Mouse (Mus musculus) 416B (cell line): ENCODE measurements around the gene Uvssa.

Experiments used
- DNase-seq: peaks from one replicate; pipeline ENCODE4 v3.0.0; 2011; ENCODE audit warnings: low read depth

Uvssa gene

GRCm38 (mm10) chr5:33372331-33373038 is 5.9 kb upstream of the Uvssa start:
- no peak for DNase-seq

- DNase-seq, result no peak
Observed at GRCm38 (mm10) chr5:33377176-33377575, 1.2 kb upstream of the Uvssa start.

DNA sequence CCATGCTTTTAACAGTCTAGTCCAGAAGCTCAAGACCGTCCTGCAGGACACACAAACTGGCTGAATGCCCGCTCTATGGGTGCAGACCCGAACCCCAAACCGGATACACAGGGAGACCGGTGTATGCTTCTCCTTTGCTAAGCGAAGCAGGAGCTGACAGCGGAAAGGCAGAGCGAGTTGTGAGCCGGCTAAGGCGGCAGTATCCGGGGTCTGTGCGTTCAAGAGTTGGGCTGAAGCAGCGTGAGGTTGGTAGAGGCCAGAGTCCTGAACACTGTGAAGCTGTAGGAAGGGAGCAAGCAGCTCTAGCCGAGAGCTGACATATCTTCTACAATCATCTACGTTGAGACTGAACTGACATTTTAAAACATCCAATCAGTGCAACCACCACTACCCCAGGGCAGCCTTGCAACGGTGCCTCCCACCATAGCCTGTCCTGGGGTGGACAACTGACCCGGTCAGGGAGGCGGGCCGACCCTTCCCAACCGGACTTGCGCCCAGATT is 498 bp upstream of the Uvssa start:
- no peak for DNase-seq

DNA sequence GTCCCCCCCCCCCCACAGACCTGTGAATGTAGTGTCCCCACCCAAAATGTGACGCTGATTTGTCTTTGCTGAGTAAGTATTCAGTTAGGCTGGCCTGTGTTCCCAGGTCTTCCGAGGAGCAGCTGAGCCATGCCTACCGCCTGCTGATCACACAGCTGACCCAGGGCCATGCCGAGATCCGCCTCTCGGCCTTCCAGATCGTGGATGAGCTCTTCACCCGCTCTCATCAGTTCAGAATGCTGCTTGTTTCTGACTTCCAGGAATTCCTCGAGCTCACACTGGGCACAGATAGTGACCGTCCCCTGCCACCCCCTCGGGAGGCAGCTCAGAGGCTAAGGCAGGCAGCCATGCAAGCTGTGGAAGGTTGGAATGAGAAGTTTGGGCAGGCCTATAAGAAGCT is 9.2 kb downstream of the Uvssa start:
- DNase-seq, result no peak

GRCm38 (mm10) chr5:33393803-33394202 is 15.5 kb downstream of the Uvssa start:
- peak; percentile 82 for DNase-seq

GRCm38 (mm10) chr5:33395693-33396092 is 17.3 kb downstream of the Uvssa start:
- no peak for DNase-seq

- DNase-seq, result no peak
Observed at GRCm38 (mm10) chr5:33396828-33397227, 18.5 kb downstream of the Uvssa start.

DNA sequence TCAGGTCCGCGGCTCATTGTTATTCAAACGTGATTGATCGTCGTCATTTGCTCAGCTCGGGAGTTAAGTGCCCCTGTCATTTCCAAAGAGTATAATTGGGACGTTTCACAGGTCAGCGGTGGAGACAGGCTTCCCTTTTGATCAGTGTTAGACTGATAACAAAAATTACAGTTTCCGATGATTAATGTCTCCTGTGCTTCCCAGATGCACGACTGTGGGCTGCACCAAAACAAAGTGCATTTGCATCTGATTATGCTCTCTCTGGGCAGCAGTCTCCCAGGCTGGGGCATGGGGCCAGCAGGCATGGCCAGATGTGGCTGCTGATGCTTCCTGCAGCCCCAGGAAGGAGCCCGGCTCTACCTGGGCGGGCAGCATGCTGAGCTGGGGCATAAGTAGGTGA is 22.5 kb downstream of the Uvssa start:
- no peak for DNase-seq

- DNase-seq, result peak; percentile 61
Observed at GRCm38 (mm10) chr5:33420313-33420712, 42.0 kb downstream of the Uvssa start.

DNA sequence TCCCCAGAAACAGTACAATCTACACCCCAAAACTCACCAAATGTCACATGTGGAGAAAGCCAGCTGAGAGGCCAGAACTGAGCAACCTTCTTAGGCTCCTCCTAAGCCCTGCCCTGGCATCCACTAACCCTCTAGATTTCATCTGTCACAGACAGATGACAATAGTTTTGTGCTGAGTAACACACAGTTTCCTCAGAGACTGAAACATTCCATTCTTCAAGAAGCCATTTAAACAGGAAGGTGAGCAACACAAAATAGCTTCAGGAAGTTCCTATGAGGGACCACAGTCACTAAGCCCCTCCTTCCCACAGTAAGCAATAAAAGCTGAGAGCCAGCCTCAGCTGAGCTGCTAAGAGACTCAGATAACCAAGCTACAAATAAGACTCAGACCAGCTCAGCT is 49.1 kb downstream of the Uvssa start:
- DNase-seq, result peak; percentile 59

- DNase-seq, result no peak
Observed at GRCm38 (mm10) chr5:33430106-33430505, 51.8 kb downstream of the Uvssa start.

DNA sequence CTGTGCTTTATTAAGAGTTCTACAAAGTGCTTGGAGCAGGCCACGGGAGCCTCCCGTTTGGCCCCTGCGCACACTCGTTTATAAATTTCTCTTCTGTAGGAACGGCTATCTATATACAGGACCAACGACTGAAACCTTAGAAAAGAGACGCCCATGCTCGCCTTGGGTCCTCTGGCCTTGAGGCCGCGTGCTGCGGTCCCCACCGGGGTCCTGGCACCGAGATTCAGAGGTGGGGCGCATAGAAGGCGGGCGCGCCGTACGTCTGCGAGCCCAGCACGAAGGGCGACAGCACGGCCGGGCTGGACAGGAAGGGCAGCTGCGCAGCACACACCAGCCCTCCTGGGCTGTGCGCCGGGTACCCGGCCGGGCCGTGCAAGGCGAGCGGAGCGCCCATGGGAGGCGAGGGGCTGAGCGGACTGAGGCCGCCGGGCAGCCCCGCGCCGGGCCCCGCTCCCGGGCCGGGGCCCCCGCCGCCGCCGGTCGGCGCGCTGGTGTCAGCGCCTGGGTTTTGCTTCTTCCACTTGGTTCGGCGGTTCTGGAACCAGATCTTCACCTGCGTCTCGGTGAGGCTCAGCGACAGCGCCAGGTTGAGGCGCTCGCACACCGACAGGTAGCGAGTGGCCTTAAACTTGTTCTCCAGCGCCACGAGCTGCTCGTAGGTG is 52.3 kb downstream of the Uvssa start:
- DNase-seq, result no peak

DNA sequence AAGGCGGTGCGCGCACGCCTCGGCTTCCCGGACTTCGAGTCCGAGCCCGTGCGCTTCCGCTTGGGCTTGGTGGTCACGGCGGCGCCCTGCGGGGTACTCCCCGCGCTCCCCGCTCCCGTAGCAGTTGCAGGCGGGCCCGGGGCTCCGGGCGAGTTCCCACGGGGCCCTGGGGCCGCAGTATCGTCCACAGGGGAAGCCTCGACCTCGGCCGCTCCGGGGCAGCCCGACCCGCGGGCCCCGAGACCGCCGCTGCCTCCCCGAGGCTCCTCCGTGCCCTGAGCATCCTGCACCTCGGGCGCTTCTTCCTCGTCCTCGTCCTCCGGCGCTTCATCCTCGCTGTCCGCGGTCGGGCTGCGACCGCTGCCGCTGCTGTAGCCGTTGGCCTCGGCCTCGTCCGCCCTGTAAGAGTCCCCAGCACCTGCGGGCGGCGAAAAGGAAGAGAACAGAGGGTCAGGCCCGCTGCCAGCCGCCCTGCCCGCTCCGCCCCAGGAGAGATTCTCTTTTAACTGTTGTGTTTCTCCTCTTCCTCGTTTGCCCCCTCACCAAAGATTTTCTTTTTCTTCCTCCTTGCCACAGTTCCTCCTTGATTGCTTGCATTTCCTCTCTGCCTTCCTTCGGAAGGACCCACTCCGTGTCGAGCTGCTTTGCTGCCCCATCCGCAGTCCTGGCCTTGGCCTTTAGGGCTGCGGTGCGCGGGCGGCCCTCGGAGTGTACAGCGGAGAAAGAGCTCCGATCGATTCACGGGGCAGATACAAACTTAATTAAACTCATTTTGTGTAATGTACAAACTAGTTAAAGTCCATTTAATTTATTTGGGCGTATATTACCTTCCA is 53.0 kb downstream of the Uvssa start:
- DNase-seq, result no peak

DNA sequence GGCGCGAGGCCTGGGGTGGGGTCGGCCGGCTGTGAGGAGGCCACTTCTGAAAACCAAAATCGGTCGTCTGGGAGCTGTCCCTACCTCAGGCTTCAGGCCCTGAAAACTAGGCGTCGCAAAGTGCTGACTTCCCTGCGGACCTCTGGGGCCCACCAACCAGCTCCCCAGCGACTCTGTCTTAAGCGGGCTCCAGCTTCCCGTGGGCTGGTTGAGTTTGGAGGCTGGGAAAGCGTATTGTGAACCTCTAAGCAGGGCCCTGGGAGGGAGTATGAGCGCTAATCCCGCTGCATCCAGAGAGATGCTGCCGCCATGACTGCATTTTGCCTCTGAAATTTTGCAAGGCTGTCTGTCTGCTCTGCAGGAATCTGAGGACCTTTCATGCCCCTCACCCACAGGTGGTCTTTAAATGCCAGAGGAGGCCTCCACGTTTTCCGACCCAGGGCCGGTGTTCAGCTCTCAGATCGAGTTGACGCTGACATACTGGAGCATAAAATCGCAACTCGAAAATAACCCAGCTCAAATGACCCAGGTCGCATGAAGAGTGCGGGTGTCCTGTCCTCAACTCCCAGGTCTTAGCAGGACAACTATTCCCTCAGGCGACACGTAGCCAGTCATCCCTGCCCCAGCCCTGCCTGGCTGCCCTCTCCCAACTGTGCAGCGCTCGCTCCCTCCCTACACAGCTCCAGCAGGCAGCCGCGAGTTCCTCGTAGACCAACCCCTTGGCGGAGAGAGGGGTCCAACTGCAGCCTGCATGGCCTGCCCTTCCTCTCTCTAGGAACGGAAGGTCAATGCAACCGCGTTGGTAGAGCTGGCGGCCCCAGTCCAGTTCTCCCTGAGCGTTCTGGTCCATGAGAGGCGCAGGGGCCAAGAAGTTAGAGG is 53.9 kb downstream of the Uvssa start:
- DNase-seq, result no peak

GRCm38 (mm10) chr5:33433201-33434138 is 55.1 kb downstream of the Uvssa start, which contains the start of gene Nkx1-1:
TSS of gene Nkx1-1 (minus strand) at chr5:33433976.
- no peak for DNase-seq

DNA sequence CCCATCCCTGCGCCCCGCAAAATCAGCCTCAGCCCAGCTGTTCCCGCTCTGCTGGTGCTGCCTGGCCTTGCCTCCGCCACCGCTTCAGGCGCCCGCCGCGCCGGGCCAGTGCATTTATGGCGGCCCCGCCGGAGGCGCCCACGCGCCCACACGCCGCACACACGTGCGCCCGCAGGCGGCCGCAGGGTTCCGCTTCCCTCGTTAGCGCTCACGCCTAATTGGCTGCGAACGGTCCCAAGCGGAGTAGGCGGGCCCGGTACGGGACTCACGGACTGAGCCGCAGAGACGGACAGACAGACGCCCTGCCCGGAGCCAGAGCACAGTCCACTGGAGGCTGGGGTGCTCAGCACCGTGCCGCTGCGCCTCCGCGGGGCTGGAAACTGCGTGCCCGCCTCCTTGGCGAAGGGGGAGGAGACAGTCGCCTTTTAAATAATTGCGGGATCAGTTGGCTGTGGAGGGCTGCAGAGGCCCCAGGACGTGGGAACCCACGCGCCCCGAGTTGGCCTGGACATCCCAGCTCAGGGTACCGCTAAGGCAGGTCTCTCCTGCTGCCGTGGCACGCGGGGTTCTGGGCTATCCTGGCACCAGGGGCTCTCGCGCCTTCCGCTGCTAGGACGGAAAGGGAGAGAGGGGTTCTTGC is 55.9 kb downstream of the Uvssa start:
- no peak for DNase-seq

- no peak for DNase-seq
Observed at GRCm38 (mm10) chr5:33435151-33435550, 56.8 kb downstream of the Uvssa start.

DNA sequence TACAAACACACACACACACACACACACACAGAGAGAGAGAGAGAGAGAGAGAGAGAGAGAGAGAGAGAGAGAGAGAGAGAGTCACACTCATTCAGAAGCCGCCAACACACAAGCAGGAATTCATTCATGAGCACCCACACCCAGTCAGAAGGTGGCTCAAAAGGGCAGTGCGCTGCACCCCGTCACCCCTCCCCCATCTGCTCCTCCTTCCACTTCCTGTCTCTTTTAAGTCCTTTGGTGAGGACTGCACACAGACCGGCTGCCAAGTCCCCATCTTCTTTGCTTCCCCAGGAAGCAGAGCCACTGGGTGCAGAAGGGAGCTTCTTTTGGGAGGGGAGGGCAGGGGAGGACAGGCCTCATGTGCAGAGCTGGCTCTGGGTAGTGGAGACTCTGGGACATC is 57.6 kb downstream of the Uvssa start:
- DNase-seq, result no peak

- peak; percentile 79 for DNase-seq
Observed at GRCm38 (mm10) chr5:33438214-33438613, 59.9 kb downstream of the Uvssa start.
